In genomic region chr6:72696601-72697335, GRCm38 (mm10) we compare ENCODE assay signal across 14 mouse cellular contexts.
A peak's percentile ranks its signal among the peaks of the same experiment; 100 is the strongest.
DNase-seq lines count a peak whose midpoint lies in the region; ATAC-seq and TF ChIP-seq lines count a peak whose summit lies in the region.
"Had no signal": no experiment of that assay in that cellular context is flagged by ENCODE, and none has a peak within 500 bp of the region (broad histone marks: within the 10 kb centered on the region; RNA-seq: fewer than 3 reads in every experiment).

No protein-coding gene starts in this region.

- peaks cover 63% of the 10 kb centered on the region for H3K4me1 ChIP-seq in intestine, embryonic 14.5 days (replicated peaks; ENCODE audit: control insufficient read depth, insufficient read depth, low read length)
- H3K4me1 ChIP-seq in intestine, postnatal 0 days (replicated peaks; ENCODE audit: control insufficient read depth, insufficient read depth, low read length): 0 out of 2 replicates have a peak, but pooled peaks cover 12% of the 10 kb centered on the region
- peaks cover 56% of the 10 kb centered on the region for H3K4me1 ChIP-seq in stomach, embryonic 14.5 days (ENCODE audit: control insufficient read depth, insufficient read depth, low read length)
- no peaks in the 10 kb centered on the region; the same call in 1 of the 2 replicates for H3K4me1 ChIP-seq in stomach, postnatal 0 days (replicated peaks; ENCODE audit: control insufficient read depth, insufficient read depth)
- peaks cover 55% of the 10 kb centered on the region for H3K4me1 ChIP-seq in intestine, embryonic 16.5 days (ENCODE audit: control insufficient read depth, insufficient read depth, low read length)

- no peaks in the 10 kb centered on the region for H3K36me3 ChIP-seq in intestine, embryonic 14.5 days (ENCODE audit: control insufficient read depth, insufficient read depth, low read length)
- H3K36me3 ChIP-seq in intestine, postnatal 0 days (ENCODE audit: control insufficient read depth, insufficient read depth): no peaks in the 10 kb centered on the region; the same call in 1 of the 2 replicates
- no peaks in the 10 kb centered on the region for H3K36me3 ChIP-seq in stomach, embryonic 14.5 days (ENCODE audit: control insufficient read depth, insufficient read depth, low read length)
- H3K36me3 ChIP-seq in stomach, postnatal 0 days (ENCODE audit: control insufficient read depth, insufficient read depth, low read length): no peaks in the 10 kb centered on the region
- no peaks in the 10 kb centered on the region for H3K36me3 ChIP-seq in intestine, embryonic 16.5 days (ENCODE audit: control insufficient read depth, insufficient read depth, low read length)
- H3K36me3 ChIP-seq: G1E; midbrain, embryonic 13.5 days had no signal

- no peaks in the 10 kb centered on the region for H3K27me3 ChIP-seq in intestine, embryonic 14.5 days (replicated peaks; ENCODE audit: control insufficient read depth, insufficient read depth, low read length)
- H3K27me3 ChIP-seq in intestine, postnatal 0 days (replicated peaks; ENCODE audit: control insufficient read depth, insufficient read depth, low read length): no peaks in the 10 kb centered on the region
- no peaks in the 10 kb centered on the region for H3K27me3 ChIP-seq in stomach, embryonic 14.5 days (ENCODE audit: control insufficient read depth, insufficient read depth, low read length)
- H3K27me3 ChIP-seq in stomach, postnatal 0 days (ENCODE audit: control insufficient read depth, insufficient read depth, low read length): no peaks in the 10 kb centered on the region
- no peaks in the 10 kb centered on the region for H3K27me3 ChIP-seq in intestine, embryonic 16.5 days (replicated peaks; ENCODE audit: control insufficient read depth, insufficient read depth, low read length)

- H3K4me3 ChIP-seq in intestine, embryonic 14.5 days (ENCODE audit: low read depth, low read length): no peak overlapping the region
- H3K4me3 ChIP-seq in intestine, postnatal 0 days (ENCODE audit: low read depth, low read length): no peak overlapping the region
- no peak overlapping the region for H3K4me3 ChIP-seq in stomach, embryonic 14.5 days (ENCODE audit: low read depth, low read length)
- no peak overlapping the region for H3K4me3 ChIP-seq in stomach, postnatal 0 days (ENCODE audit: low read depth, low read length)
- H3K4me3 ChIP-seq in intestine, embryonic 16.5 days (ENCODE audit: low read length): no peak overlapping the region
- H3K4me3 ChIP-seq: midbrain, embryonic 13.5 days had no signal

- WGBS in intestine, embryonic 14.5 days: 11% methylated on average over 11 of the region's 11 CpGs
- 23% methylated on average over 11 of the region's 11 CpGs for WGBS in intestine, postnatal 0 days
- 10% methylated on average over 11 of the region's 11 CpGs for WGBS in stomach, embryonic 14.5 days
- WGBS in stomach, postnatal 0 days: 26% methylated on average over 11 of the region's 11 CpGs
- WGBS in intestine, embryonic 16.5 days: 22% methylated on average over 11 of the region's 11 CpGs

- 0 out of 2 replicates have a peak, but pooled peaks have one; percentile 28 for ATAC-seq in intestine, embryonic 14.5 days (replicated peaks; ENCODE audit: low FRiP score, low TSS enrichment, low read depth)
- no peak for ATAC-seq in intestine, postnatal 0 days
- ATAC-seq in stomach, embryonic 14.5 days (ENCODE audit: insufficient number of reproducible peaks, insufficient read depth, low FRiP score, low read depth): peak; percentile 21; the same call in 1 of the 2 replicates
- ATAC-seq in stomach, postnatal 0 days (ENCODE audit: low FRiP score, low TSS enrichment): no peak
- peak; percentile 29; the same call in 1 of the 2 replicates for ATAC-seq in intestine, embryonic 16.5 days
- ATAC-seq: midbrain, embryonic 13.5 days had no signal

- 0 out of 2 replicates have a peak overlapping the region, but pooled peaks have one; percentile 0 for H3K4me2 ChIP-seq in intestine, embryonic 14.5 days (ENCODE audit: low read length)
- H3K4me2 ChIP-seq in intestine, postnatal 0 days (replicated peaks; ENCODE audit: low read depth): no peak overlapping the region
- H3K4me2 ChIP-seq in stomach, embryonic 14.5 days (replicated peaks; ENCODE audit: low read depth, low read length): no peak overlapping the region
- no peak overlapping the region for H3K4me2 ChIP-seq in stomach, postnatal 0 days (replicated peaks; ENCODE audit: low read depth)
- H3K4me2 ChIP-seq in intestine, embryonic 16.5 days (ENCODE audit: low read depth, low read length): no peak overlapping the region
- H3K4me2 ChIP-seq: hindbrain, embryonic 14.5 days; midbrain, embryonic 13.5 days had no signal

- TF ChIP-seq EP300 in stomach, postnatal 0 days (optimal IDR thresholded peaks at IDR 0.05): no peak

- DNase-seq in intestine, embryonic 14.5 days (ENCODE audit: low spot score): no peak
- DNase-seq in stomach, postnatal 0 days (ENCODE audit: low spot score): no peak
- no peak for DNase-seq in retina, postnatal 1 day
- DNase-seq in cerebellum, adult 8-10 months: no peak
- DNase-seq: gastrocnemius, postnatal 14 days; kidney, postnatal 25 days; lung, postnatal 36 days; thymus, postnatal 14 days had no signal

- H3K9ac ChIP-seq in intestine, embryonic 14.5 days (ENCODE audit: low read length): no peak overlapping the region
- H3K9ac ChIP-seq in intestine, postnatal 0 days (ENCODE audit: low read depth, low read length): no peak overlapping the region
- H3K9ac ChIP-seq in stomach, embryonic 14.5 days (replicated peaks; ENCODE audit: low read depth, low read length): no peak overlapping the region
- H3K9ac ChIP-seq in stomach, postnatal 0 days (ENCODE audit: low read length): no peak overlapping the region
- H3K9ac ChIP-seq in intestine, embryonic 16.5 days (ENCODE audit: low read depth, low read length): no peak overlapping the region
- H3K9ac ChIP-seq: hindbrain, embryonic 14.5 days; midbrain, embryonic 13.5 days had no signal

- TF ChIP-seq CTCF in intestine, postnatal 0 days (IDR thresholded peaks at IDR 0.05; ENCODE audit: low read depth): no peak
- TF ChIP-seq CTCF in stomach, postnatal 0 days (IDR thresholded peaks at IDR 0.05; ENCODE audit: low read depth): no peak

- H3K27ac ChIP-seq in intestine, embryonic 14.5 days (ENCODE audit: low read depth): peak overlapping the region; percentile 38; the same call in 1 of the 2 replicates
- H3K27ac ChIP-seq in intestine, postnatal 0 days (ENCODE audit: low read depth, low read length): no peak overlapping the region
- peak overlapping the region; percentile 2; the same call in 1 of the 2 replicates for H3K27ac ChIP-seq in stomach, embryonic 14.5 days (ENCODE audit: low read length)
- no peak overlapping the region for H3K27ac ChIP-seq in stomach, postnatal 0 days (replicated peaks)
- H3K27ac ChIP-seq in intestine, embryonic 16.5 days (ENCODE audit: low read length): peak overlapping the region; percentile 37
- H3K27ac ChIP-seq: hindbrain, embryonic 14.5 days; midbrain, embryonic 13.5 days had no signal

- H3K9me3 ChIP-seq in intestine, embryonic 14.5 days (ENCODE audit: control insufficient read depth, low read length): peaks cover 2% of the 10 kb centered on the region; the same call in 1 of the 2 replicates
- H3K9me3 ChIP-seq in intestine, postnatal 0 days (ENCODE audit: control insufficient read depth): no peaks in the 10 kb centered on the region
- H3K9me3 ChIP-seq in stomach, embryonic 14.5 days (ENCODE audit: control insufficient read depth, low read depth, low read length): no peaks in the 10 kb centered on the region
- H3K9me3 ChIP-seq in stomach, postnatal 0 days (ENCODE audit: control insufficient read depth, low read length): no peaks in the 10 kb centered on the region
- H3K9me3 ChIP-seq in intestine, embryonic 16.5 days (ENCODE audit: control insufficient read depth, low read length): no peaks in the 10 kb centered on the region
- H3K9me3 ChIP-seq: G1E; midbrain, embryonic 13.5 days had no signal

Comparison
In these comparisons a context has a peak if more than half of its experiments do, and no peak if none do; other contexts are left out.
1. ATAC-seq: peak in intestine, embryonic 14.5 days (single experiment), stomach, embryonic 14.5 days (single experiment) and intestine, embryonic 16.5 days (single experiment); none in intestine, postnatal 0 days (single experiment) and stomach, postnatal 0 days (single experiment).
2. H3K27ac ChIP-seq: peak in intestine, embryonic 14.5 days (single experiment), stomach, embryonic 14.5 days (single experiment) and intestine, embryonic 16.5 days (single experiment); none in intestine, postnatal 0 days (single experiment) and stomach, postnatal 0 days (single experiment).